Mouse (Mus musculus): ENCODE data around the gene Use1.
"Not testable (repeated sequence)": the region's sequence is repeated elsewhere in the genome, so short reads cannot be mapped to it uniquely, and the experiment has no call there.

Use1 gene

DNA sequence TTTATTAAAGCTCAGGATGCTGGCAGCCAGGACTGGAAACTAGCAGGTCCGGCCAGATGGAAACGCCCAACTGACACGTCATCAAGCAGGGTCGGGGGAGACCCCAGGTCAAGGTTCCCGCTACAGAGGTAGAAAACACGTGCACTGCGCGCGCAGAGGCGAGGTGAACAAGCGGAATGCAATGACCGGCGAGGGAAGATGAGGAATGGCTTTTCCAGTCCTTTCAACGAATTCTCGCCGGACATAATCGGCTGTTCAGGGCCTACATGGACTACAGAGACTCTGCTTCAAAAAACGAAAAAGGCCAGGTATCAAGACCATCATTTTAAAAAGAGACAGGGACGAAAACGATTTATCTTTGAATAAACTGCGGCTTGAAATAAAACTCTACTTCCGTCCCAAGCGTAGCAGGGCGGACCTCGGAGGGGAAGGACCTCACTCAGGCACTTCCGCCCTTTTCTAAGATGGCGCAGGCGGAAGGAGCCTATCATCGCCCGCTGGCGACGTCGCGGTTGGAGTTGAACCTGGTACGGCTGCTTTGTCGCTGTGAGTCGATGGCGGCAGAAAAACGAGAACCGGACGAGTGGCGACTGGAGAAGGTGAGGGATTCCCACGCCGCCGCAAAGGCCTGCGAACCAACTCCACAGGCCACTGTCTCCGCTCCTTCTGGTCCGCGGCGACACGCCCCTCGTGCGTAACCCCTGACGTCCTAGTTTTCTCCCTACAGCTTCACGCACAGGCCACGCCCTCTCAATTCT, at the start of gene Use1:
TSS of gene Use1 (plus strand) at position 78 of the 758 bp plus-strand sequence.
- DNase-seq: peak; percentile 87 to 89

DNA sequence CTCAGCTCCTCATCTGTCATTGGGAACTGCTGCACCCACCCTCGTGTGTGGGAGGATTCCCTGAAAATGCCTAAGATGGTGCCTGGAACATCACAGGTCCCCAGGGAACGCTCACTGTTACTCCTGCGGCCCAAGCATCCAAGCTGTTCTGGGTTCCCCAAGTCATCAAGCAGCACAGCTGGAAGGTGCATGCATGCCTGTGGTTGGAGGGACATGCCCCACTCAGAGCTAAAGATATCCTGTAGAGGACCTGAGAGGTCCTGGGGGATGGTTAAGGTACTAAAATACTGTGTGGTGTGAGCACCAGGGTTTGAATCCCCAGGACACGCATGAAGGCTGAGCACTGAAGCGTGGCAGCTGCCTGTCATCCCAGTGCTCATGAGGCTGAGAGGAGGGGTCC, 48.0 kb upstream of the Use1 start:
- DNase-seq: not testable (repeated sequence)

DNA sequence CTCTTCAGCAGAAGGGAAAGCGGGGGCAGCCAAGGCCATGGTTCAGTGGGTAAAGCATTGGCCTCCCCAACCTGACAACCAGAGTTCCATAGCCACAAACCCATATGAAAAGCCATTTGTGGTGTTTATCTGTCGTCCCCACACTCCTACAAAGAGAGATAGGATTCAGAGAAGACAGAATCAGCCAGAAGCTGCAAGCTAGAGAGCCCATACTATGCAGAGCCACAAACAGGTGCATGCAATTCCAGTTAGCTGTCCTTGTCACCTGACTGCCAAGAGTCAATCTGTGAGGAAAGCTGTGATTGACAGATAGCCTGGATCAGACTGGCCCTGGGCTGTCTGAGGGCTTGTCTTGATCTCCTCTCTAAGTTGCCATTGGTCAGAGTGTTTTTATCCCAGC, 46.9 kb upstream of the Use1 start:
- DNase-seq: not testable (repeated sequence)

DNA sequence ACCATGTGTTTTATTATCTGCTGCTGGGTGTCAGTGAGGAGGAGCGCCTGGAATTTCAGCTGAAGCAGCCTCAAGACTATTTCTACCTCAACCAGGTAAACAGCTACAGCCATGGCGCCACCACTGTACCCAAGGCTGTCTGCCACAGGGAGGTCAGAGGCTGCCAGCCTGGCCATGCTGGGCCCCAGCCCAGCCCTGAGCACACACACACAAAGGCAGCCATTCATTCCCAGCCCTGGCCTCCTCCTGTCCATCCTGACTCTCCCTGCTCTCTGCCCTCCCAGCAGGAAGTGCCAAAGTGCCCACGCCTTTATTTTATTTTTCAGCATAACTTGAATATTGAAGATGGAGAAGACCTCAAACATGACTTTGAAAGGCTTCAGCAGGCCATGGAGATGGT, 43.7 kb upstream of the Use1 start:
- no peak for DNase-seq

DNA sequence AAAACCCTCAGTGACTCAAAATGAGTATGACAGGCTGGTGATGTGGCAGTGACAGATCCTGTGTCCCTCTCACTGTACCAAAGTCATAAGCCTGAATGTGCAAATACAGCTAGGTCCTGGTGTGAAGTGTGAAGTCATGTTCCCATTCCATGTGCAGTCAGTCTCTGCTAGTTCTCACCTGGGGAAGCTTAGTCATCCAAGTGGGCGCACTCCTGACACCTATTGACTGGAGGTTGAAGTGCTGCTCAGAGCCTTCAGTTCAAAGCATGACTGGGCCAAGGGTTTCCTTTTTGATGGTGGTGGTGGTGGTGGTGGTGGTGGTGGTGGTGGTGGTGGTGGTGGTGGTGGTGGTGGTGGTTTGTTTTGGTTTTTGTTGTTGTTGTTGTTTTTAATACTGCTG, 41.8 kb upstream of the Use1 start:
- DNase-seq: peak in 1 of 2 experiments; percentile 42

DNA sequence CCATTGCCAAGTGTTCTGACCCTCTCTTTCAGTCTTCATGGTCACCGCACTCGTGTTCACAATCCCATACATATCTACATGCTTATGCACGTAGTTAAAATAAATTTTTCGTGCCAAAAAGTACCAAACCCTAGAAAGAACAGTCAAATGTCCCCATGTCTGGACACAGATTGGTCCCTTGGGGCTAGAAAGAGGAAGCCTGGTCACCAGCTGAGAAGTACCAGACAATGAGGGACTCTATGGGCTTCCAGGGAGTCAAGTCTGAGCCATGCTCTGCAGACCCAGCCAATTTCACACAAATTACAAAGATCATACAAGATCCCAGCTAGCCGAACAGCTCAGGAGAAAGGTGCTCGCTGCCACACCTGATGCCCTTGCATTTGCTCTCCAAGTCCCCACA, 28.8 kb upstream of the Use1 start:
- not testable (repeated sequence) for DNase-seq

DNA sequence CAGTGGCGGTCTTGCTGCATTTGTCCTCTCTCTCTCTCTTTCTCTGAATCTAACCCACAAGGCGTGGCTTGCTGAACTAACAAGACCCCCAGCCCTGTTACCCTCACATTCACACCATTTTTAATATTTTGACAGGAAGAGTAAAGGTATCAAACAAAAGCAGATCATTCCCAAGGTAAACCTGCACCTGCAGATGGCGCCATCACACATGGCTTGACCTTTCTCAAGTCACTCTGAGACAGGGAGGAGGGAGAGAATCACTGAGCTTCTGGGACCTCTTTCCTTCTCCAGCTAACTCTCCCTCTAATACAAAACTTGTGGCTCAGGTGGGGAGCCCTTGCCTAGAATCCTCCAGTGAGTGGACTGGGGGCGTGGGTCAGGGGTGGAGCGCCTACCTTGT, 26.0 kb upstream of the Use1 start:
- DNase-seq: peak in 1 of 2 experiments; percentile 44

DNA sequence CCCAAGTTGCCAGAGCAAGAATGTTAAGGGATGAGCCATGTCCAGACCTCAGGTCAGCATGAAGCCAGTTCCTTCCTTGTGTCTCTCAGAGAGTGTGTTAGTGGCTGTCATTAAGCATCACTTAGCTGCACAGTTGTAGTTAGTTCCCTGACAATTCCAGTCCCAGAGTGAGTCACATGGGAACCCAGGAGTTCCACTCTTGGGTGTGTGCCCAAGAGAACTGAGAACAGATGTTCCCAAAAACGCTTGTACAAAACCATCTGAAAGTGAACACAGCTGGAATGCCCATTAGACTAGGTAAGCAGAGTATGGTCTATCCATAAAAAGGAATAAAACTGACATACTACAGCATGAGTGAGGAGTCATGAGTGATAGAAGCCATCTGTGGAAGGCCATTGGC, 20.1 kb upstream of the Use1 start:
- DNase-seq: no peak

DNA sequence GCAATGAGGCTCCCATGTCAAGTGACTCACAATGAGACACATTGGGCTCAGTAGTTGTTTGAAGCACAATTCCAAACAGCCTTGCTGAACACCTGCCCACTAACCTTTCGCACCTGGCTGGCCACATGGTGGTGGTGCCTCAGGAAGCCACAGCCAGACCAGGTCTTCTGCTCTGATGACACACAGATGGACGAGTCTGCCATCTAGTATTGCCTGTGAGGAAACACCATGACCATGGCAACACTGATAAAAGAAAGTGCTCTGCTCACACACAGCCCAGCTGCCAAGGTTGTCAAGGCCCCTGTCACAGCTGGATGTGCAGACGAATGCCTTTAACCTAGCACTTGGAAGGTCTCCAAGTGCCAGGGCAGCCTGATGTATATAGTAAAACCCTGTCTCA, 15.5 kb upstream of the Use1 start:
- DNase-seq: no peak

DNA sequence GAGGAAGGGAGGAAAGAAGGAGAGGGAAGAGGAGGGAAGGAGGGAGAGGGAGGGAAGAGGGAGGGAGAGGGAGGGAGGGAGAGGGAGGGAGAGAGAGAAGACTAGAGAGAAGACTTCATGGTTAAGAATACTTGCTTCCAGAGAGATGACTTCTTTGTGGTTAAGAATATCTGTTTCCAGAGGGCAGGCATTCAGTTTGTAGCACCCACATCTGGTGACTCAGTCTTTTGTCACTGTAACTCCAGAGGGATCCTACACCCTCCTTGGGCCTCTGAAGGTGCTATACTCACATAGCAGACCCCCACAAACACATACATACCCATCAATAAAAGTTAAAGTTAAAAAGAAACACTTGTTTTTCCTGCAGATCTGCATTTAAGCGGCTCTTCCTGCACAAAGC, 15.1 kb upstream of the Use1 start:
- DNase-seq: no peak

DNA sequence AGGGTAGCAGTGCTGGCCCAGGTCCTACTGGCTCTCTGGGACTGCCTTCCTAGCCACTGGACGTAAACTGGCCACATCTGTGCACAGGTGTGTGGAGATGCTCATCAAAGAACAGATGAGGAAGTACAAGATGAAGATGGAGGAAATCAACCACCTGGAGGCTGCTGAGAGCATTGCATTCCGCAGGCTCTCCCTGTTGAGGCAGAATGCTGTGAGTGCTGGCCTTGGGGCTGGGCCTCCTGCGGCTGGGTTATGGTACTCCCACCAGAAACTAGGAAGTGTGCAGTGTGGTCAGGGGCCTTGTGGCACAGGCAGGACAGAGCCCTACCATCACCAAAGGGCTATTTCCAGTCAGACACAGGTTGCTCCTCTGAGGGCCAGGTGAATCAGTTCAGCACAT, 8.6 kb upstream of the Use1 start:
- no peak for DNase-seq

DNA sequence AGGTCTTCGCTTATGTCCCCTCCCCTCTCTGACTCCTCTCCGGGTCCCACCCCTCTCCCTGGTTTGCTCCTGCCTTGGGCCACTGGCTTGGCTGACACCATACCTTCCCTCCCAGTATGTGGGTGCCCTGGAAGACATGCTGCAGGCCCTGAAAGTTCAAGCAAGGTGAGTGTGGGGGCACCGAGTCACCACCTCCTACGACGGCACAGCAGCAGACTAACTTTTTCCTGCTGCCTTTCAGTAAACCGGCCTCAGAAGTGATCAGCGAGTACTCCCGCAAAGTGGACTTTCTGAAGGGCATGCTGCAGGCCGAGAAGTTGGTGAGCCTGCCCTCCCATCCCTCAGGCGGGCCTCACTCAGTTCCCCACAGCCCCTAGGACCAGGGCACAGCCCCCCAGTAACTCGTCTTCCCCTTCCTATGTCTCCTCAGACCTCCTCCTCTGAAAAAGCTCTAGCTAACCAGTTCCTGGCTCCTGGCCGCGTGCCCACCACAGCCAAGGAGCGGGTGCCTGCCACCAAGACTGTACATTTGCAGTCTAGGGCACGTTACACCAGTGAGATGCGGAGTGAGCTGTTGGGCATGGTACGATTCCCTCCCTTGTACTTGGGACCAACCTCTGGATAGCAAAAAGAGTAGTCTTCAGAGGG, 1.0 kb downstream of the Use1 start:
- DNase-seq: no peak

DNA sequence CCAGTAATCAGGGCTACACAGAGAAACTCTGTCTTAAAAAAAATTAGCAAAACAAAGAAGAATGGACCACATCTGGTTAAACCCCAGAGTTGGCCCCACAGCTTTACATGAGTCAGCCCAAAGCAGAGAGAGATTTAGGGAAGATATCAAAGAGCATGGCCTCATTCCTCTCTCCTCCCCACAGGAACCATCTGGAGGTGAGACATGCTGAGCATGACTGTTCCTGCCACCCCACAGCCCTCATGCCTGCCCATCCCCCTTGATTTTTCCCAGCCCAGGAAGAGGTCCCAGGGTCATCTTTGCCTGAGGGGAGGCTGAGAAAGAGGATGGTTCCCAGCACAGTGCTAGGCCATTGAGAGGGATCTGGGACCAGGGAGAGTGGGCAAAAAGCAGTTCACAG, 1.7 kb downstream of the Use1 start:
- no peak for DNase-seq

DNA sequence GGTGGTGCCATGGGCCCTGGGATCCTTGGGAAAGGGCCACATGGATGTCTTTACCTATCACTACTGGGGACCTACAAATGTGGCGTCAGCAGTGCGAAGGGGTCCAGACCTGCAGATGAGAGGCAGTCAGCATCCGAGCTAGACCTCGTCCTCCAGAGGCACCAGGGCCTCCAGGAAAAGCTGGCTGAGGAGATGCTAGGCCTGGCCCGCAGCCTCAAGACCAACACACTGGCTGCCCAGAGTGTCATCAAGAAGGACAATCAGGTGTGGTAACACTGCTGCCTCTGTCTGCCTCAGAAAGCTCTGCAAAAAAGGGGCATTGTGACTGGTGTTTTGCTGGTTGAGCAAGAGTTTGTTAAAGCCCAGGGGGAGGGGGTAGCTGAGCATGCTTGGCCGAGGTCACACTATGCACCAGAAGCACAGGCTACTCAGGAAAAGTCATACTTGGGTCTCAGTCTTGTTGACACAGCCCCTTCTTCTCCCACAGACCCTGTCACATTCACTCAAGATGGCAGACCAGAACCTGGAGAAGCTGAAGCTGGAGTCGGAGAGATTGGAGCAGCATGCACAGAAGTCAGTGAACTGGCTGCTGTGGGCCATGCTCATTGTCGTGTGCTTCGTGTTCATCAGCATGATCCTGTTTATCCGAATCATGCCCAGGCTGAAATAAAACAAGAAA, 2.5 kb downstream of the Use1 start:
- DNase-seq: no peak

DNA sequence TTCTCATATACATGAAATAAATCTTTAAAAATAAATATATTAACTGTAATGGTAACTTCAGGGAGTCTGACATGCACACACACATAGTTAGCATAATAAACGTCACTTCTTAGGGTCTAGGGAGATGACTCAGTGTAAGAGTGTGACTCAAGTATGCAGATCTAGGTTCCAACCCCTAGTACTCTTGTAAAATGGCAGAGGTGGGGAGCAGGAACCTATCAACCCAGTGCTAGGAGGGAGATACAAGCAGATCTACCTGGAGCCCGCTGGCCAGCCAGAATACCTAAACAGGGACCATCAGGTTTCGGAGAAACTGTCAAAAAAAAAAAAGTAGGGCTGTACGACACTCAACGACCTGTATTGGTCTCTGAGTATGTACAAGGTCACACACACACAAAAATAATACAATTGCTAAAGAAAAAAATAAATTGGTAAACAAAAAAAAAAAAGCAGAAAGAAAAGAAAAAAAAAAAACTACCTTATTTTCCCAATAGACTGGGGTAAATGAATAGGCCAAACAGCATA, 4.1 kb downstream of the Use1 start:
- no peak for DNase-seq

DNA sequence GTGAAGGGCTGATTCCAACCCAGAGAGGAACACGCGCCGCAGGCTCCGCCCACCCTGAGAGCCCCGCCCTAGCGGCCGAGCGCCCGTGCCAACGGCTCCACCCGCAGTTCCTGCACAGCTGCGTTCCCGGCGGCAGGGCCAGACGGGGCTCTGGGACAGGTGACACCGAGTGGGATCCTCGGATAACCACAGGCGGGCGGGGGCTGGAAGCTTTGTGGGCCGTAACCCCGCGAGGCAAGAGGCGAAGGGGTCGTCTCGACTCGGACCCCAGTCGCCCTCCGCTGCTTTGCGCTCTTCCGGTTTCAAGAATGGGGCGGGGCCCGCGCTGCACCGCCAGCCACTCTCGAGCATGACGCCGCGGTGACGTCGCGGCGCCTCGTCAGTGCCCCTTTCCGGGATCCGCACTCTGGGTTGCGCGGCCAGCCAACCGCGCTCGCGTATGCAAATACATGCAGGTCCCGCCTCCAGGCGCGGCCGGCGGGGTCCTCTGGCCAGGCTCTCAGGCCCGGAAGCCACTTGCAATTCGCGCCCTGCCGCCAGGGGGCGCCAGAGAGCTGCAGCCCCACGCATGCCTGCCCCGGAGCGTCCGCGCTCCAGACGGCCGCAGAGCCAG, 4.7 kb downstream of the Use1 start, which contains the start of gene Ocel1:
TSS of gene Ocel1 (plus strand) at position 63 of the 613 bp plus-strand sequence.
- DNase-seq: peak; percentile 97

DNA sequence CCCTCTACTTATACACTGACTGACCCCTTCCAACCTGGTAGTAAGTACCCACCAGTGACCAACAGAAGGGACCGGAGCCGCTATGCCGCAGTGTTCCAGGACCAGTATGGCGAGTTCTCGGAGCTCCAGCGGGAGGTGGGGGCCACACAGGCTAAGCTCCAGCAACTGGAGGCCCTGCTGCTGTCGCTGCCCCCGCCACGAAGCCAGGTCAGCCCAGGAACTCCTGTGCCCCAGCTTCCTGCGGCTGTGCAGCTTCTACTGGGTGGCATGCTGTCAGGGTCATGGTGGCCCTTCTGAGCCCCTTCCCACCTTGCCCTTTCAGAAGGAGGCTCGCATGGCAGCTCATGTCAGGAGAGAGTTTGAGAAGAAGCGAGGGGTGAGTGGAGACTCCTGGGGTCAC, 5.8 kb downstream of the Use1 start:
- no peak for DNase-seq

DNA sequence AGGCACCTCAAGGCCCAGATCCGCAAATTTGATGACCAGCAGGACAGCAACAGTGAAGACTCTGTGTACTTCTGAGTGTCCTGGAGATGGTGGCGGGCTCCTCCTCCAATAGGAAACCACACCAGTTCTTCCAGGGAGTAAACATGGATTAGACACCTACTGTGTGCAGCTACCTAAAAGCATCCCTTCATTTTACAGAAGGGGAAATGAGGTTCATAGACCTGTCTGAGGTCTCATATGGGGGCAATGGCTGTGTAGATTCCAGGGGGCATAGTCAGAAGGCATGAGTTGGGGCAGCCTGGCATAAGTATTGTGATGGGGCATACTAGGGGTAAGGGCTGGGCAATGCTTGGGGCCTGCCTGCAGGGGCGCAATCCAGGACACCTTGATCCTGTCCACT, 6.4 kb downstream of the Use1 start:
- DNase-seq: no peak

DNA sequence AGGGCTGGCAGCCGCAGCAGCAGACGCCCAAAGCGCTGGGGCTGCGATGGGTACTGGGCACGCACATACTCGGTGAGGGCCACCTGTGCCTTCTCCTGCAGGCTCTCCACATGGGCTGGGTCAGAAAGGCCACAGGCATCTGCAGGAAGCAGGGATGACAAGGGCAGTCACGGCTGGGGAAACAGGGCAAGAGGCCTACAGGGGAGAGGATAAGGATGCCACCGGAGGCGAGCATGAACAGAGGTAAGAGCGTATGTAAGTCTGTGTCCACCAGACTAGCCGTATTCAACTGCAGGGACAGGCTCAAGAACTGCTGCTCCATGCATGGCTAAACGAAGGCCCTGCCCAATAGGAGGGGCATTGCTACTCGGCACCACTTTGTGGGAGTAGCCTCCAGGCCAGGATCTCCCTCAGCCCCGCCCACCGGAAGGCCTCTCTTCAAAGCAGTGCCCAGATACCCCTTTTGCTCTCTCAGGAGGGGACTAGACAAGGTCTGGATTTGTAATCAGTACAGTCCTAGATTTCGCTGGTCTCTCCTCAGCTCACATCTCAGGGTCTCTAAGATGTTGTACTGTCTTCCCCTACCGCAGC, 8.1 kb downstream of the Use1 start:
- no peak for DNase-seq

DNA sequence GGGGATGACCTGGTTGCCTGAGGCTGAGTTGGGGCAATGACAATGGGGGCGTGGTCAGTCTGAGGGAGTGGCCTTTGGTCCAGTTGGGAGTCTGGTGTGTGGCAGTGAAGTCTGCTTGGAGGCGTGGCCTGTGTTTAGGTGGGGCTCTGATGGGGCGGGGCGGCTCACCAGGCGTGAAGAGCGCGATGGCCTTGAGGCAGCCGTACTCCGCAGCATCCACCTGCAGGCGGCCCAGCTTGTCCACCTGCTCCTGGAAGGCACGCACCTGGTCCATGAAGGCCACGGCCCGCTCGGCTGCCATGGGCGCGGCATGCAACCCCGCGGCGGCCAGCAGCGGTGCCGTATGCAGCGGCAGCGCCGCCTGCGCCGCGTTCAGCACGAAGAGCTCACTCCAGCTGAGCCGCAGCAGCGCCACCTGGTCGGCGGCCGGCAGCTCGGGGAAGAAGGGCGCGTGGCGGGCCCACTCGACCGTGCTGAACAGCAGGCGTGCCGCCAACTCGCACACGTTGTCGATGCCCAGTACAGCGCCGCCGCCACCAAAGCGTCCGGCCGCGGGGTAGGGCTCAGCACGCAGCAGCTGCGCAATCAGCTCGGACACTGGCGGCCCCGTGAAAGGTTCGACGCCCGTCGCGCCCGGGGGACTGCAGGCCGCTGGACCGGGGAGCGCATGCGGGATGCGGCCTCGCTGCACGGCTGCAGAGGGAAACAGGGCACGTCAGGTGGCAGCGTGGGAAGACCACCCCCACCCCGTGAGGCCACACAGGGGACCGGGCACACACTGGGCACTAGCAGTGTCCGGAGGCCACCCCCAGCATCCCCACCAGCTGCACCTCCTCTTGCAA, 9.2 kb downstream of the Use1 start:
- DNase-seq: peak; percentile 59 to 66

DNA sequence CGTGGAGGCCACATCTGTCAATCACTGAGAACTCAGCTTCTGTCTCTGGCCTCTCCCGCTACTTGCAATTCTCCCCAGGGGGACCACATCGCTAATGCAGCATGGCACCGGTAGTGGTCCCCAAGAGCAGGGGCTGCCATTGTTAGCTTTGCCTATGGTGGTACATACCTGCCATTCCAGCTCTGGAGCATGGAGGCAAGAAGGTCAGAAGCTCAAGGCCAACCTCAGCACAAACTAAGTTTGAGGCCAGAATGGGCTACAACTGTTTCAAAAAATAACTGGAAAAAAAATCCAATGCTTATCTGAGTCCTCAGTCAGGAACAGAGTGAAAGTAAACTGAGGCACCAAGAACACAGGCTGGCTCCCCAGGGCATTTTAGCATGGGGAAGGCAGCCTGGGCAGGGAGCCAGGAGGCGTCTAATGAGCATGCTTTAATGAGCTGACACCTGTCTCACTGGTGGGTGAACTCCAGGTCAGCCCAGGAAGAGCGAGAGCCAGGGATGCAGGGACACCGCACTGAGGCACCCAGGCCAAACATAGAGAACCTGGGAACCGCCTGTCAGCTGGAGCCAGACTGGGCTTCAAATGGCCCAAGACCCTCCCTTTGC, 9.9 kb downstream of the Use1 start:
- DNase-seq: no peak

Data from spleen, adult 18-20 months (tissue).